Mouse (Mus musculus) embryonic facial prominence, embryonic 10.5 days (tissue): ENCODE data around the gene Lrfn2. TPM values are rescaled to one million over a fixed set of nuclear protein-coding genes. Genes with fewer than 3 reads are reported as not detected.

ENCODE experiments used
- DNase-seq: peaks from one replicate; pipeline ENCODE4 v3.0.0-alpha.2; 2017; ENCODE audit warnings: low spot score
- H3K27ac ChIP-seq: fragments of 300-500 bp; sonication (generic); replicated peaks from 2 replicates; pipeline ENCODE4 v1.5.1; 2016; ENCODE audit warnings: mild to moderate bottlenecking
- H3K27me3 ChIP-seq: fragments of 300-500 bp; sonication (generic); replicated peaks from 2 replicates; pipeline ENCODE4 v1.6.1; 2016; ENCODE audit warnings: low read depth, mild to moderate bottlenecking; ENCODE audit not compliant: poor library complexity, severe bottlenecking
- H3K36me3 ChIP-seq: fragments of 300-500 bp; sonication (generic); replicated peaks from 2 replicates; pipeline ENCODE4 v1.6.1; 2016; ENCODE audit warnings: mild to moderate bottlenecking, moderate library complexity
- H3K4me1 ChIP-seq: fragments of 300-500 bp; sonication (generic); 2 replicates; pipeline ENCODE4 v1.6.1; 2016
- H3K4me3 ChIP-seq: fragments of 300-500 bp; sonication (generic); 2 replicates; pipeline ENCODE4 v1.5.1; 2016; ENCODE audit warnings: mild to moderate bottlenecking, moderate library complexity
- H3K9me3 ChIP-seq: fragments of 300-500 bp; sonication (generic); 2 replicates; pipeline ENCODE4 v1.6.1; 2016; ENCODE audit warnings: mild to moderate bottlenecking
- WGBS: fragments of 180-500 bp; shearing (Covaris S2); methylation state at CpG from one replicate; pipeline ENCODE4 v1.1.7; 2016; 5-methylcytosine and 5-hydroxymethylcytosine counted together
- microRNA-seq: library from miRNA; unstranded; fragments of <30 nt; microRNA quantifications from one replicate; pipeline ENCODE4, GENCODE M21; 2017
- polyA plus RNA-seq: library from polyadenylated mRNA; unstranded; fragments of >200 nt; fragmentation: Nextera tagmentation; extraction: Ambion mirVana; gene quantifications from 2 replicates; pipeline ENCODE4 v1.2.1, GENCODE M21; 2016

Lrfn2 gene
- polyA plus RNA-seq, 1 experiment from 2014 or later: 0.19 TPM

DNA sequence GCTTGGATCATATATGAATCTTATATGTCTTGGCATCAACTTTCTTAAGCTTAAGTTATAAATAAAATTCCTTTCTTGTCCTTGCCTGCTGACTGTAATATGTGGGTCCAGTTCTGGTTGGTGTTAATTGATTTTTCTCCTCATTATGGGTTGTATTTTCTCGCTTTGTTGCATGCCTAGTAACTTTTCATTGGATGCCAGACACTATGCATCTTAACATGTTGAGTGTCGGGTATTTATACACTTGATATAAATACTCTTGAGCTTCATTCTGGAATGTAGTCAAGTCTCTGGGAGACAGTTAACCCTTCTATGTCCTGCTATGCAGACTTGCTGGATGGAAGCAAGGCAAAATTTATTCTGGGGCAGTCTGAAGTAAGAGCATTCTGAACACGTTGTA is 192.5 kb downstream of the Lrfn2 start:
- Histone ChIP-seq H3K27me3 (no peaks in the 10 kb centered on the region), H3K4me1 (no peaks in the 10 kb centered on the region), H3K4me3 (no peak overlapping the region), H3K36me3 (no peaks in the 10 kb centered on the region), H3K9me3 (no peaks in the 10 kb centered on the region), H3K27ac (no peak overlapping the region)
- no peak for DNase-seq
- 85% methylated on average over 3 of the region's 3 CpGs for WGBS

Small RNAs within 50 kb of the gene (microRNA-seq; reads per million reads assigned to microRNA genes)
- gene Gm44304: not detected
